Mouse (Mus musculus) forebrain, embryonic 10.5 days (tissue): ENCODE results near the gene Gm17545. TPM values are rescaled to one million over a fixed set of nuclear protein-coding genes. Genes with fewer than 3 reads are reported as not detected.

Experiments
- DNase-seq: peaks from one replicate; pipeline ENCODE4 v3.0.0-alpha.2; 2017; ENCODE audit warnings: low spot score; ENCODE audit errors: extremely low spot score
- H3K27ac ChIP-seq: fragments of 300-500 bp; sonication (generic); 2 replicates; pipeline ENCODE4 v1.5.1; 2016; ENCODE audit warnings: mild to moderate bottlenecking
- H3K27me3 ChIP-seq: fragments of 300-500 bp; sonication (generic); 2 replicates; pipeline ENCODE4 v1.6.1; 2016; ENCODE audit warnings: mild to moderate bottlenecking; ENCODE audit not compliant: poor library complexity, severe bottlenecking
- H3K36me3 ChIP-seq: fragments of 300-500 bp; sonication (generic); replicated peaks from 2 replicates; pipeline ENCODE4 v1.6.1; 2016; ENCODE audit warnings: mild to moderate bottlenecking, moderate library complexity
- H3K4me1 ChIP-seq: fragments of 300-500 bp; sonication (generic); 2 replicates; pipeline ENCODE4 v1.6.1; 2016
- H3K4me3 ChIP-seq: fragments of 300-500 bp; sonication (generic); 2 replicates; pipeline ENCODE4 v1.5.1; 2016; ENCODE audit warnings: mild to moderate bottlenecking, moderate library complexity
- H3K9me3 ChIP-seq: fragments of 300-500 bp; sonication (generic); 2 replicates; pipeline ENCODE4 v1.6.1; 2016; ENCODE audit warnings: mild to moderate bottlenecking, moderate library complexity
- WGBS: fragments of 180-500 bp; shearing (Covaris S2); methylation state at CpG from one replicate; pipeline ENCODE4 v1.1.7; 2016; 5-methylcytosine and 5-hydroxymethylcytosine counted together
- polyA plus RNA-seq: library from polyadenylated mRNA; unstranded; fragments of >200 nt; fragmentation: Nextera tagmentation; extraction: Ambion mirVana; gene quantifications from 2 replicates; pipeline ENCODE4 v1.2.1, GENCODE M21; 2016

Gene Gm17545
- polyA plus RNA-seq, 1 experiment from 2014 or later: not detected

DNA sequence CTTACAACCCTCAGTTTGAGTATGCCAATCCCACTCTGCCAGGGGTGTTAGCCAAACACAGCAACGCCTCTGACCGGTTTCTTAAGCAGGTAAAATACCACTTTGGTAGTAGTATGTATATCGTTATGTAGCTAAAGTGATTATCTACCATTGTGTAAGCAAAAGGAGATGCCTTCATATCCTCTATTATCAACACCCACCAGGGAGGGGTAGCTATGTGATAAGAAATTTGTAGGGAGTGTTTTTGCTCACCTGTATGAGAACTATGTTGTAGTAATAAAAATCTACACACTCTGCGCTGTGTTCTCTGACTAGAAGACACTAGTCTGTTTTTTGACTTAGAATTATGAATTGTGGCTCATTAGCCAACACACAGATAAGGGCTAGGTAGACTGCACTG lies 29.4 kb upstream of the Gm17545 start:
- no peaks in the 10 kb centered on the region for H3K27me3 ChIP-seq
- H3K4me1 ChIP-seq: peaks cover 30% of the 10 kb centered on the region
- no peak for DNase-seq
- WGBS: 94% methylated on average over 4 of the region's 4 CpGs
- H3K9me3 ChIP-seq: no peaks in the 10 kb centered on the region
- H3K27ac ChIP-seq: no peak overlapping the region
- no peaks in the 10 kb centered on the region for H3K36me3 ChIP-seq
- H3K4me3 ChIP-seq: no peak overlapping the region

DNA sequence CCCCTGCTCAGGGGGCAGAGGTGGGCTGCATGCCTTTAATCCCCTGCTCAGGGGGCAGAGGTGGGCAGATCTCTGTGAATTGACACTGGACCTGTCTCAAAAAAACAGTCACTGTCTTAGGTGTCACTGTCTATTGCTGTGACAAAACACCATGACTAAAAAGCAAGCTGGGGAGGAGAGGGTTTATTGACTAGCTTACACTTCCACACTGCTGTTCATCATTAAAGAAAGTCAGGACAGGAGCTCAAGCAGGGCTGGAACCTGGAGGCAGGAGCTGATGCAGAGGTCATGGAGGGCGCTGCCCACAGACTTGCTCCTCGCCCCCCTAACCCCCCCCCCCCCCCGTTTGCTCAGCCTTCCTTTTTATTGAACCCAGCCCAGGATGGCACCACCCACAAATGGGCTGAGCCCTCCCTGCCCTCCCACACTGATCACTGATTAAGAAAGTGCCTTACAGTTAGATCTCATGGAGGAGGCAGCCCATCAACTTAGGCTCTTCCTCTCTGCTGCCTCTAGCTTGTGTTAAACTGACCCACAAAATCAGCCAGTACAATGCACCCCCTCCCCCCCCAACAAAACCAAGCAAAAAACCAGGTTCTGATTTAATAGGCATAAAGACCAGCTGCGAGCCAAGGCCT lies 25.9 kb upstream of the Gm17545 start:
- WGBS: 30% methylated on average over 4 of the region's 4 CpGs
- no peaks in the 10 kb centered on the region for H3K9me3 ChIP-seq
- H3K27ac ChIP-seq: no peak overlapping the region
- H3K4me1 ChIP-seq: peaks cover 32% of the 10 kb centered on the region
- H3K4me3 ChIP-seq: no peak overlapping the region
- H3K27me3 ChIP-seq: no peaks in the 10 kb centered on the region
- 0 out of 2 replicates have a peak, but pooled peaks cover 3% of the 10 kb centered on the region for H3K36me3 ChIP-seq
- no peak for DNase-seq

DNA sequence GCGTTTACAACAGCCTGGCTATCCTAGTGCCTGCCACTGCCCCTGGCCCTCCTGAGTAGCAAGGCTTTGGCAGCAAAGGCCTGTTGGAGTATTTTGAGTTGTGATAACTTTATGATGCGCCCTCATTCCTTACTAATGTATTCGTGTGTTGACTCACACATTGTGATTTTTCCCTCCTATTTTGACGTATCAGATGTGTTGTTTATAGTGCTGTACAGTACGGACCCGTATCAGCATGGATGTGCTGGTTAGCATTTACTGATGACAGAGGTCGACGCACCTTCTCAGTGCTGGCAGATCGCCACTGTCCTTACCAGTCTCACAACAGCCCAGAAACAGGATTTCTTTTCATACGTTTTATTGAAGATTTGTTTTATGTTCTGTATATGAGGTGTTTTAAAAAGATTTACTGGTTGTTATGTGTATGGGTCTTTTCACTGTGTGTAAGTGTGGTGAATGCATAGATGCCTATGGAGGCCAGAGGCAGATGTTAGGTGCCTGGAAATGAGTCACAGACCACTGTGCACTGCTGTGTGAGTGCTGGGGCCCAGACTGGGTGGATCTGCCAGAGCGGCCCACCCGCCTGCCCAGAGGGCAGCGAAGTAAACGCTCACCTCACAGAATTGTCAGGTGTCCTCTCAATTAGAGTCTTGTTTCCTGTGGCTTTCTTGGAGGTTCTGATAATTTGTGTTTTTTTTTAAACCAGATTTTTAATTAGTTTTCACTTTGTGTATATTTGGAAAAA lies 25.3 kb upstream of the Gm17545 start:
- H3K4me1 ChIP-seq: peaks cover 32% of the 10 kb centered on the region
- no peak overlapping the region for H3K4me3 ChIP-seq
- WGBS: 83% methylated on average over 14 of the region's 14 CpGs
- no peaks in the 10 kb centered on the region for H3K27me3 ChIP-seq
- H3K27ac ChIP-seq: no peak overlapping the region
- H3K36me3 ChIP-seq: 0 out of 2 replicates have a peak, but pooled peaks cover 3% of the 10 kb centered on the region
- no peak for DNase-seq
- no peaks in the 10 kb centered on the region for H3K9me3 ChIP-seq

DNA sequence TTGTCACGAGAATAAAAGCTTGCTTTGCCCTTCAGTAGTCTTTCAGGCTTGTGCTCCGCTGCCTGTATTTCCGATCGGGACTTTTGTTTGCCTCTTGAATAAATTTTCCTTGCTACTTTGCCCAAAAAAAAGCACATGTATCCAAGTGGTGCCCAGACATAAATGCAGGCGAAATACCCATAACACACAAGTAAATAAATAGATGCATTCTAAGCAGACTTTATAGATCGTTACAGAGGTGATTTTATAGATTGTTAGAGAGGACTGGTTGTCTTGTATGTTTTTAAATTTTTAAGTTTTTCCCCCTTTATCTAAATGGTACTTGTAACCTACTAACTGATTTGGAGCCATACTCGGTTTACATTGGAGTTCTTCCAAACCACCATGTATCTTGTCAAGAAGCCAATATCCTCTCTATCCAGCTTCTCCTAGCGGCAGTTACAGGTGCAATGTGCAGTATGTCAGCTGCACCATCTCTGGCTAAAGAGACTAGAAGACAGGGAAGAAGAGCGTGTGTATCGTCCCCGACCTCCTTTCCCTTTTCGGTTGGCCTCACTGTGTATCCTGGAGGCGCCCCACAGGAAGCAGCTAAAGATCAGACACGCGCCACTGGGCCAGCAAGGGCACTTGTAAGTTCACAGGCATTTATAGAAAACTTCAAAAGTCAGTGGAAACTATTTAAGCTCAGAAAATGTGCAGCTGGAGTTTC lies 24.4 kb upstream of the Gm17545 start:
- Histone ChIP-seq H3K27me3 (no peaks in the 10 kb centered on the region), H3K4me3 (no peak overlapping the region), H3K9me3 (no peaks in the 10 kb centered on the region), H3K27ac (no peak overlapping the region), H3K4me1 (peaks cover 32% of the 10 kb centered on the region), H3K36me3 (0 out of 2 replicates have a peak, but pooled peaks cover 3% of the 10 kb centered on the region)
- DNase-seq: no peak
- 59% methylated on average over 15 of the region's 15 CpGs for WGBS

DNA sequence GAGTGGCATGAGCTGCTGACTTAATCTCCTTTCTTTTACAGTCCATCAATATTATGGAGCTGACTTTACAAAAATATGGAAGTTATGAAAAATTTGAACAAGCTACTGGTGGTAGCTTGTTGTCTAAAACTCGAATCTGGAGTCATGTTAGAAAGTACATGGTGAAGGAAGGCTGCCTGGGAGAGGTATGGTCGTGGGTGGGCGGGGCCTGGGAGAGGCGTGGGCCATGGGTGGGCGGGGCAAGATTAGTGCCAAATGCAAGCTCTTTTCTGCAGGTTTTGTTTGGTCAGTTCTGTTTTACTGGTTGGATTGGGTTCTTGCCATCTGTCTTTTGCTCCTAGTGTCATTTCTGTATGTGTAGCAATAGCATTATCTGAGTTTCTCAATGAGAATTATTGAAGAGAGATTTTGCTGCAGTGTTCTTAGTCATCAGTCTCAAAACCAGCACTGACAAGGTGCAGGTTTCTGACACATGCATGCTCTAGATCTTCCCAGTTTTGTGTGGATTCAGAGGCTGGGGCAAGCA lies 23.7 kb upstream of the Gm17545 start:
- H3K9me3 ChIP-seq: no peaks in the 10 kb centered on the region
- 36% methylated on average over 5 of the region's 5 CpGs for WGBS
- H3K27me3 ChIP-seq: no peaks in the 10 kb centered on the region
- peaks cover 8% of the 10 kb centered on the region for H3K36me3 ChIP-seq
- peaks cover 32% of the 10 kb centered on the region for H3K4me1 ChIP-seq
- no peak for DNase-seq
- H3K4me3 ChIP-seq: no peak overlapping the region
- no peak overlapping the region for H3K27ac ChIP-seq

DNA sequence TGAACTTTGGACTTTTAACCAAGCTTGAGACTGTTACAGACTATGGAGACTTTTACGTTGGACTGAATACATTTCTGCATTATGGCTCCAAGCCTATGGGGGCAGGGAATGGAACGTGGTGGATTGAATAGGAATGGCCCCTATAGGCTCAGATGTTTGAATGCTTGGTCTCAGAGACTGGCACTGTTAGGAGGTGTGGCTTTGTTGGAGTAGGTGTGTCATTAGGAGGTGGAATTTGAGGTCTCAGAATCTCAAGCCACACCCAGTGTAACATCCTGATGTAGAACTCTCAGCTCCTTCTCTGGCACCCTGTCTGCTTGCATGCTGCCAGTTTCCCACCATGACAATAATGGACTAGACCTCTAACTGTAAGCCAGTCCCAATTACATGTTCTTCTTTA lies 20.9 kb upstream of the Gm17545 start:
- H3K27me3 ChIP-seq: no peaks in the 10 kb centered on the region

DNA sequence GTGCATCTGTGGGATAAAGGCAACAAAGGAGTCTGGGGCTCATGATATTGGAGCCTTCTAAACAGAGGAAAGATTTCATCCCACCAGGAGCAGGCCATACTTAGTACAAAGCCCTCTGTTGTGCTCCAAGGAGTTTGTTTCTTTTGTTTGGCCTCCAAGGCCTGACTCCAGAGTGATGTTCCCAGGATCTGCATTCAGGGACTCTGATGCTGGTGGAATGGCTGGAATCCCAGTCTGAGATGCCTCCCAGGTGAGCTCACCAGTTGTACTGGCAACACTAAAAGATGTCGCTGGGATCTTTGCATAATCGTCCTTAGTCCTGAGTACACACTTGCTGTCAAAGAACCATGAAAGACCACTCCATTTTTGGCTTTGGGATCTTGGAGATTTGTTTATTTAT lies 20.0 kb upstream of the Gm17545 start:
- no peak overlapping the region for H3K4me3 ChIP-seq
- no peak for DNase-seq
- H3K27me3 ChIP-seq: no peaks in the 10 kb centered on the region
- peaks cover 10% of the 10 kb centered on the region for H3K36me3 ChIP-seq
- H3K4me1 ChIP-seq: peaks cover 16% of the 10 kb centered on the region
- 93% methylated on average over 2 of the region's 2 CpGs for WGBS
- H3K27ac ChIP-seq: no peak overlapping the region
- no peaks in the 10 kb centered on the region for H3K9me3 ChIP-seq

More for the DNA sequence above, 20.9 kb upstream of the Gm17545 start:
- no peaks in the 10 kb centered on the region for H3K9me3 ChIP-seq
- WGBS: 79% methylated on average over 2 of the region's 2 CpGs
- no peak for DNase-seq
- H3K36me3 ChIP-seq: peaks cover 10% of the 10 kb centered on the region
- peaks cover 25% of the 10 kb centered on the region for H3K4me1 ChIP-seq
- no peak overlapping the region for H3K27ac ChIP-seq
- H3K4me3 ChIP-seq: no peak overlapping the region

DNA sequence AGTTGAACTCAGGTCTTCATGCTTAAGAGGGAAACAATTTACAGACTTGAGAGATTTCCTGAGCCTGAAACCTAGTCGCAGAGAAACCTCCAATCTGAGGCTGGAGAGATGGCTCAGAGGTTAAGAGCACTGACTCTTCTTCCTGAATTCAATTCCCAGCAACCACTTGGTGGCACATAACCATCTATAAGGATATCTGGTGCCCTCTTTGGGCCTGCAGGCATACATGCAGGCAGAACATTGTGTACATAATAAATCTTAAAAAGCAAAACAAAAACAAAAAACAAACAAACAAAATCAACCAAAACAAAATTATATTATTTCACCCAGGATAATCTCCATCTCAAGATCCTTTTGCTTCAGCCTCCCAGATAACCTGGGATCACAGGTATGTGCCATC lies 15.3 kb upstream of the Gm17545 start:
- no peaks in the 10 kb centered on the region for H3K4me1 ChIP-seq
- H3K36me3 ChIP-seq: peaks cover 17% of the 10 kb centered on the region
- H3K4me3 ChIP-seq: no peak overlapping the region
- DNase-seq: no peak
- 67% methylated on average over 1 of the region's 1 CpGs for WGBS
- H3K27me3 ChIP-seq: no peaks in the 10 kb centered on the region
- peaks cover 3% of the 10 kb centered on the region; the same call in 1 of the 2 replicates for H3K9me3 ChIP-seq
- H3K27ac ChIP-seq: no peak overlapping the region

DNA sequence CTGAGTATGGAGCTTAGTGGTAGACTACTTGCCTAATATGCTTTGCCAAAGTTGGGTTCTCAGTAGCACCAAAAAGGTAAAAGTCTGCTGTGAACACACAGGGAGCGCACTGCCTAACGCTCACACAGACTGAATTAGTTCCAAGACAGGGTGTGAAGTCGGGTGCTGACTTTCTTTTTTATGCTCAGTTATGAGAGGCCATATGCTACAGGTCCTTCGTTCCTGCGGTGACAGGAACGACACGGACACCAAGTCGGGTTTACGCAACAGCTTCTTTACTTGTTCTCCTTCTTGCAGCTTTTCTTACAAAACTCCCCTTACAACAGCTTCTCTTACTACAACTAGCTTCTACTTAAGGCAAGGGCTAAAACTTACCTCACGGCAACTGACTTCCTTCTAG lies 10.9 kb upstream of the Gm17545 start:
- no peak for DNase-seq

DNA sequence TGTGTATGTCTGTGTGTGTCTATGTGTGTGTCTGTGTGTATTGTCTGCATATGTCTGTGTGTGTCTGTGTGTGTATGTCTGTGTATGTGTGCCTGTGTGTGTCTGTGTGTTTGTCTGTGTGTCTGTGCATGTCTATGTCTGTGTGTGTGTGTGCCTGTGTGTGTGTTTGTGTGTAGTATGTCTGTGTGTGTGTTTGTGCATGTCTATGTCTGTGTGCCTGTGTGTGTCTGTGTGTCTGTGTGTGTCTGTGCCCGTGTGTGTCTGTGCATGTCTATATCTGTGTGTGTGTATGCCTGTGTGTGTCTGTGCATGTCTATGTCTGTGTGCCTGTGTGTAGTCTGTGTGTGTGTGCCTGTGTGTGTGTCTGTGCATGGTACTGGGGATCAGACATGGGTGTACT lies 9.0 kb upstream of the Gm17545 start:
- no peaks in the 10 kb centered on the region for H3K4me1 ChIP-seq
- DNase-seq: no peak
- peaks cover 50% of the 10 kb centered on the region for H3K36me3 ChIP-seq
- H3K4me3 ChIP-seq: no peak overlapping the region
- no peaks in the 10 kb centered on the region for H3K27me3 ChIP-seq
- peaks cover 3% of the 10 kb centered on the region; the same call in 1 of the 2 replicates for H3K9me3 ChIP-seq
- WGBS: 95% methylated on average over 1 of the region's 1 CpGs
- H3K27ac ChIP-seq: no peak overlapping the region

More for the DNA sequence above, 10.9 kb upstream of the Gm17545 start:
- Histone ChIP-seq H3K9me3 (peaks cover 3% of the 10 kb centered on the region; the same call in 1 of the 2 replicates), H3K4me3 (no peak overlapping the region), H3K27ac (no peak overlapping the region), H3K36me3 (peaks cover 30% of the 10 kb centered on the region), H3K27me3 (no peaks in the 10 kb centered on the region), H3K4me1 (no peaks in the 10 kb centered on the region)
- WGBS: 96% methylated on average over 10 of the region's 10 CpGs

DNA sequence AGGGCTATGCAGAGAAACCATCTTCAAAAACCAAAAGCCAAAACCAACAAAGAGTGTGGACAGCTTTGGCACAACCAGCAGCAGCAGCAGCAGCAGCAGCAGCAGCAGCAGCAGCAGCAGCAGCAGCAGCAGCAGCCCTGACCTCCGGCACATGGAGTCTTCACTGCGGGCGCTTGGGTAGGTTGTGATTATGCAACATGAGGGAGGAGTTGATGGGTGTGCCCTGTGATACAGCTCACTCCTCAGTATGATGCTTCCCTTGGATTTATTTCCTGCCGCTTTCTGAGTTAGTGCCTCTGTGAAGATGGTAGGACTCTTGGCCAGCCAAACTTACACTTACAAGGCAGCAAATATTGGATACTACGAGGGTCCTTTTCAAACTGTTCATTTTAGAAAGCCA lies 6.9 kb upstream of the Gm17545 start:
- no peaks in the 10 kb centered on the region for H3K4me1 ChIP-seq
- 90% methylated on average over 5 of the region's 5 CpGs for WGBS
- no peak overlapping the region for H3K27ac ChIP-seq
- H3K4me3 ChIP-seq: no peak overlapping the region
- peaks cover 60% of the 10 kb centered on the region for H3K36me3 ChIP-seq
- H3K27me3 ChIP-seq: no peaks in the 10 kb centered on the region
- no peak for DNase-seq
- H3K9me3 ChIP-seq: no peaks in the 10 kb centered on the region

DNA sequence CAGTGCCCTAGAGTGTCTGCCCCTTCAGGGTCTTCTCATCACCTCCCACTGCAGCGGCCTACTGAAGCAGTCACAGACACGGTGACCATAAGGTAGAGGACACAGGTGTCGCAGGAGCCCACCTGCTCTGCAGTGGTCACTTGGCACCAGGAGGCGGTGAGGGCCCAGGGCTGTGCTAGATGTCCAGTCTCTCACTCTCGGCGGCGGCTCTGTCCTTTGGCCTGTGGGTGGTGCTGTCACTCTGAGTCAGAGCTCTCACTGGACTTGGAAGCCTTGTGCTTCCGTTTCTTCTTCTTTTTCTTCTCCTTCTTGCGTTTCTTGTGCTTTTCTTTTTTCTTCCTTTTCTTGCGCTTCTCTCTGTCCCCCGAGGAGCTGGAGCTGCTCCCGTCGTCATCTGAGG lies 5.7 kb upstream of the Gm17545 start:
- Histone ChIP-seq H3K27me3 (no peaks in the 10 kb centered on the region), H3K4me1 (no peaks in the 10 kb centered on the region), H3K27ac (no peak overlapping the region), H3K36me3 (peaks cover 72% of the 10 kb centered on the region), H3K4me3 (no peak overlapping the region), H3K9me3 (no peaks in the 10 kb centered on the region)
- DNase-seq: no peak
- WGBS: 83% methylated on average over 13 of the region's 13 CpGs

DNA sequence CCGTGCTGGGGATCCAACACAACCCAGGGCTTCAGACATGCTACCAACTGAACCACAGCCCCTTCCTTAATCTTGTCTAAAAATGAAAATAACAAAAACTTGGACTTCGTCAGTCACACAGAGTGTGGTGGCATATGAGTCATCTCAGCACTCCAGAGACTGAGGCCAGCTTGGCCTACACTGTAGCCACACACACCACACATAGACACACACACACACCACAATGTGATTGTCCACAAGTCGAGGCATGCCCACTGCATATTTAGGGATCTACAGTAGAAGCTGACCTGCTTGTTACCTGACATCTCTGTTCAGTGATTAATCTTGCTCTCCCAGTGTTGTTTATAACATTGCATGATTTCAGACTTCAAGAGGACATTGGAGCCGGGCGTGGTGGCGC lies 4.9 kb upstream of the Gm17545 start:
- Histone ChIP-seq H3K27me3 (no peaks in the 10 kb centered on the region), H3K4me3 (no peak overlapping the region), H3K36me3 (peaks cover 80% of the 10 kb centered on the region), H3K27ac (no peak overlapping the region), H3K9me3 (no peaks in the 10 kb centered on the region), H3K4me1 (no peaks in the 10 kb centered on the region)
- 93% methylated on average over 6 of the region's 6 CpGs for whole genome bisulfite sequencing
- no peak for DNase-seq
